Mouse (Mus musculus): ENCODE results near the gene Erbin. TPM values are rescaled to one million over a fixed set of nuclear protein-coding genes. Genes with fewer than 3 reads are reported as not detected.

The Erbin gene
- polyA plus RNA-seq, 1 experiment from 2014 or later = 24.9 TPM

DNA sequence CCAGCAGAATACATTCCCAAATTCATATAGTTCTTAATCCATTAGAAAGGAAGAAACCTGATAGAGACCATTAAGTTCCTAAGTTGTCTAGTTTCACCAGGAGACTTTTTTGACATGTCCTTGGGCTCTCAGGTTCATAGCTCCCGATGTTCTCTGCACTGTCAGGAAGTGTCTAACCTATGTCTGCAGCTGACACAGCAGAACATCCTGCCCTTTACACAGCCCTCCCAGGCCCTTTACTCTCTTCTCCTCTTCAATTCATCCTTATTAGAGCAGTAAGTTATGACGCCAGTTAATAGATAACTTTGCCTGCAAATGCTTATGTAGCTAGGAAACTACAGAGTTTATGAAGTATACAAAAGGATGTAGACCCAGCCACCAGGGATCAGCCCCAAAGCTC, 20.5 kb upstream of the Erbin start:
- ATAC-seq (ENCODE audit: insufficient number of reproducible peaks, insufficient read depth, low FRiP score, low TSS enrichment, low read depth) = no peak
- 83% methylated on average over 2 of the region's 2 CpGs for WGBS
- no peak overlapping the region for H3K4me2 ChIP-seq
- no peaks in the 10 kb centered on the region for H3K4me1 ChIP-seq (replicated peaks)
- H3K9me3 ChIP-seq = no peaks in the 10 kb centered on the region
- H3K4me3 ChIP-seq (replicated peaks) = no peak overlapping the region
- no peaks in the 10 kb centered on the region for H3K36me3 ChIP-seq
- no peaks in the 10 kb centered on the region for H3K27me3 ChIP-seq
- no peak overlapping the region for H3K9ac ChIP-seq (replicated peaks)
- H3K27ac ChIP-seq = no peak overlapping the region

GRCm38 (mm10) chr13:103924586-103924985, 4.3 kb upstream of the Erbin start:
- Histone ChIP-seq H3K4me1 (replicated peaks) (peaks cover 20% of the 10 kb centered on the region), H3K4me3 (replicated peaks) (no peak overlapping the region), H3K36me3 (no peaks in the 10 kb centered on the region), H3K27ac (no peak overlapping the region), H3K4me2 (no peak overlapping the region), H3K9ac (replicated peaks) (no peak overlapping the region), H3K9me3 (no peaks in the 10 kb centered on the region), H3K27me3 (no peaks in the 10 kb centered on the region)
- WGBS = 77% methylated on average over 6 of the region's 6 CpGs
- ATAC-seq (ENCODE audit: insufficient number of reproducible peaks, insufficient read depth, low FRiP score, low TSS enrichment, low read depth) = no peak

- Histone ChIP-seq H3K27ac (no peak overlapping the region), H3K27me3 (no peaks in the 10 kb centered on the region)
- 71% methylated on average over 6 of the region's 6 CpGs for WGBS
Measured at GRCm38 (mm10) chr13:103923402-103924065, 3.2 kb upstream of the Erbin start.

DNA sequence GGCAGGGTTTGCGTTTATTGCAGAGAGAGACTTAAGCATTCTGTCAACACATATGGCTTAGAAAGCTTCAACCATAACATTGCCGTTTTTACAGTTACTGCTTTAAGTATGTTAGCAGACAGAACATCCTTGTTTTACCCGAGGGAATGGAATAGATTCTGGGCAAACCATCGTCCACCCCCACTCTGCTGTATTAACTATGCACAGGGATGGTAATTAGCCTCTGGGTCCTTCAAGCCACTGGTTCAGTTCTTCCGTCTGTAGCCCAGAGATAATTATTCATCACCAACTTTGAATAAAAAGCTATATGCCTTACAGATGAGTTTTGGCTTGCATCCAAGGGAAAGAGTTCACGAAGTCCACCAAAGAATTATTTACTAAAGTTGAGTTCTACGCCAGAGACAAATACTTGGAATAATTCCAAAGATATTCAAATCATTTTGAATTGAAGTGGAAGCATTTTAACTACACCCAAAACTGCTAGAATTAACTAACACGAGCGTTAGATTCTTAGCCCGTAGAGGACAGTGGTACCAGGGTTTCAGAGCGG, 1.6 kb upstream of the Erbin start:
- Histone ChIP-seq H3K4me1 (replicated peaks) (peaks cover 28% of the 10 kb centered on the region), H3K36me3 (no peaks in the 10 kb centered on the region), H3K9ac (replicated peaks) (peak overlapping the region; percentile 100), H3K27ac (peak overlapping the region; percentile 100), H3K4me3 (replicated peaks) (peak overlapping the region; percentile 88), H3K4me2 (peak overlapping the region; percentile 74), H3K27me3 (no peaks in the 10 kb centered on the region), H3K9me3 (no peaks in the 10 kb centered on the region)
- ATAC-seq (ENCODE audit: insufficient number of reproducible peaks, insufficient read depth, low FRiP score, low TSS enrichment, low read depth) = 0 out of 2 replicates have a peak, but pooled peaks have one; percentile 5
- WGBS = 19% methylated on average over 11 of the region's 11 CpGs

More at GRCm38 (mm10) chr13:103923402-103924065, 3.2 kb upstream of the Erbin start:
- no peak overlapping the region for H3K4me3 ChIP-seq (replicated peaks)
- no peaks in the 10 kb centered on the region for H3K36me3 ChIP-seq
- no peak overlapping the region for H3K9ac ChIP-seq (replicated peaks)
- H3K9me3 ChIP-seq = no peaks in the 10 kb centered on the region
- no peak for ATAC-seq (ENCODE audit: insufficient number of reproducible peaks, insufficient read depth, low FRiP score, low TSS enrichment, low read depth)
- peaks cover 21% of the 10 kb centered on the region for H3K4me1 ChIP-seq (replicated peaks)
- no peak overlapping the region for H3K4me2 ChIP-seq

- H3K9me3 ChIP-seq = no peaks in the 10 kb centered on the region
- under 1% methylated on average over 93 of the region's 125 CpGs for WGBS
Measured at GRCm38 (mm10) chr13:103920933-103921830, 868 bp upstream of the Erbin start.

DNA sequence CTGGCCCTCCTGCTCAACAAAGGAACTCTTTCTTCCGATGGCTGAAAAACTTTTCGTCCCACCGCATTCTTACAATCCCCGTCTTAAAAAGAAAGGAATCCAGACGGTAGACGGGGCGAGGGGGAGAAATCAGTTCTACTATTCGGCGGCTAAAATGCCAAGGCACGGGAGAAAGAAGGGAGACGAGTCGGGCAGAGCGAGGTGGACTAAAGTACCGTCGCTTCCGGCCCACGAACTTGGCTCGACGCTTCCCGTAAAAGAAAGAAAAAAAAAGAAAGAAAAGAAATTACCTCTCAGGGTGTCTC, 406 bp downstream of the Erbin start:
- Histone ChIP-seq H3K9me3 (no peaks in the 10 kb centered on the region), H3K4me3 (replicated peaks) (peak overlapping the region; percentile 88), H3K4me2 (peak overlapping the region; percentile 74), H3K27ac (peak overlapping the region; percentile 100), H3K9ac (replicated peaks) (peak overlapping the region; percentile 100), H3K36me3 (peaks cover 5% of the 10 kb centered on the region; the same call in 1 of the 2 replicates), H3K4me1 (replicated peaks) (peaks cover 33% of the 10 kb centered on the region), H3K27me3 (no peaks in the 10 kb centered on the region)
- WGBS = under 1% methylated on average over 20 of the region's 20 CpGs
- no peak for ATAC-seq (ENCODE audit: insufficient number of reproducible peaks, insufficient read depth, low FRiP score, low TSS enrichment, low read depth)

More at GRCm38 (mm10) chr13:103920933-103921830, 868 bp upstream of the Erbin start:
- Histone ChIP-seq H3K4me3 (replicated peaks) (peak overlapping the region; percentile 88), H3K4me2 (peak overlapping the region; percentile 74), H3K4me1 (replicated peaks) (peaks cover 30% of the 10 kb centered on the region), H3K27me3 (no peaks in the 10 kb centered on the region), H3K27ac (peak overlapping the region; percentile 100), H3K9ac (replicated peaks) (peak overlapping the region; percentile 100), H3K36me3 (peaks cover 2% of the 10 kb centered on the region; the same call in 1 of the 2 replicates)
- peak; percentile 83 for ATAC-seq (ENCODE audit: insufficient number of reproducible peaks, insufficient read depth, low FRiP score, low TSS enrichment, low read depth)

- peak overlapping the region; percentile 74 for H3K4me2 ChIP-seq
- H3K4me3 ChIP-seq (replicated peaks) = peak overlapping the region; percentile 88
- no peaks in the 10 kb centered on the region for H3K27me3 ChIP-seq
- peaks cover 33% of the 10 kb centered on the region for H3K4me1 ChIP-seq (replicated peaks)
- H3K36me3 ChIP-seq = peaks cover 5% of the 10 kb centered on the region; the same call in 1 of the 2 replicates
- H3K27ac ChIP-seq = peak overlapping the region; percentile 100
- under 1% methylated on average over 32 of the region's 32 CpGs for WGBS
- no peaks in the 10 kb centered on the region for H3K9me3 ChIP-seq
- ATAC-seq (ENCODE audit: insufficient number of reproducible peaks, insufficient read depth, low FRiP score, low TSS enrichment, low read depth) = no peak
- H3K9ac ChIP-seq (replicated peaks) = peak overlapping the region; percentile 100
Measured at GRCm38 (mm10) chr13:103919234-103919955, 919 bp downstream of the Erbin start.

- H3K9me3 ChIP-seq = no peaks in the 10 kb centered on the region
- no peak overlapping the region for H3K27ac ChIP-seq
- peak overlapping the region; percentile 100 for H3K9ac ChIP-seq (replicated peaks)
- H3K36me3 ChIP-seq = peaks cover 5% of the 10 kb centered on the region; the same call in 1 of the 2 replicates
- H3K4me2 ChIP-seq = peak overlapping the region; percentile 74
- peak overlapping the region; percentile 88 for H3K4me3 ChIP-seq (replicated peaks)
- H3K4me1 ChIP-seq (replicated peaks) = peaks cover 28% of the 10 kb centered on the region
- no peak for ATAC-seq (ENCODE audit: insufficient number of reproducible peaks, insufficient read depth, low FRiP score, low TSS enrichment, low read depth)
- WGBS = 25% methylated on average over 3 of the region's 3 CpGs
- H3K27me3 ChIP-seq = no peaks in the 10 kb centered on the region
Measured at GRCm38 (mm10) chr13:103918432-103918831, 1.9 kb downstream of the Erbin start.

- Histone ChIP-seq H3K27ac (no peak overlapping the region), H3K4me1 (replicated peaks) (peaks cover 16% of the 10 kb centered on the region; the same call in 1 of the 2 replicates), H3K4me2 (no peak overlapping the region), H3K4me3 (replicated peaks) (no peak overlapping the region), H3K36me3 (peaks cover 5% of the 10 kb centered on the region; the same call in 1 of the 2 replicates), H3K9ac (replicated peaks) (no peak overlapping the region), H3K9me3 (no peaks in the 10 kb centered on the region), H3K27me3 (no peaks in the 10 kb centered on the region)
- no peak for ATAC-seq (ENCODE audit: insufficient number of reproducible peaks, insufficient read depth, low FRiP score, low TSS enrichment, low read depth)
- WGBS = 82% methylated on average over 4 of the region's 4 CpGs
Measured at GRCm38 (mm10) chr13:103914114-103914736, 6.1 kb downstream of the Erbin start.

DNA sequence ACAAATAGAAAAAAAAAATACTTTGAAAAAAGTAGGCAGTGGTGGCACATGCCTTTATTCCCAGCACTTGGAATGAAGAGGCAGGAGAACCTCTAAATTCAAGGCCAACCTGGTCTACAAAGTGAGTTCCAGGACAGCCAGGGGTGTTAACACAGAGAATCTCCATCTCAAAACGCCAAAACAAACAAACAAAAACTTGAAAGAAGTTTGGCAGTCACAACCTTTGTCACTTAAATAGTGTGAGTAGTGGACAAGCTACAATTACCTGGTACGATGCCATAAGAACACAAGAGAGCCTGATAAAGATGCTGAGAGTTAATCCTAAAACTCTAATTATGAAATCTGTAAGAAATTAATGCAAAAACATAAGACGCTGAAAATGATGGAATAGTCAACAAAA, 8.0 kb downstream of the Erbin start:
- Histone ChIP-seq H3K4me2 (no peak overlapping the region), H3K27ac (no peak overlapping the region), H3K9me3 (no peaks in the 10 kb centered on the region), H3K4me3 (replicated peaks) (no peak overlapping the region), H3K27me3 (no peaks in the 10 kb centered on the region), H3K9ac (replicated peaks) (no peak overlapping the region), H3K36me3 (peaks cover 5% of the 10 kb centered on the region; the same call in 1 of the 2 replicates), H3K4me1 (replicated peaks) (peaks cover 8% of the 10 kb centered on the region; the same call in 1 of the 2 replicates)
- no peak for ATAC-seq (ENCODE audit: insufficient number of reproducible peaks, insufficient read depth, low FRiP score, low TSS enrichment, low read depth)
- WGBS = 79% methylated on average over 3 of the region's 3 CpGs

Measured in limb, embryonic 12.5 days (tissue).